Mouse (Mus musculus) gastrocnemius, postnatal 25 days (tissue): ENCODE measurements around the gene Tead1. TPM values are rescaled to one million over a fixed set of nuclear protein-coding genes. Genes with fewer than 3 reads are reported as not detected.

Experiments
- DNase-seq: peaks from one replicate; pipeline ENCODE4 v3.0.0; 2022
- total RNA-seq, 2 experiments: library from RNA; stranded (reverse); gene quantifications; 1 replicate in 1 of 2; 2 replicates in 1 of 2; pipeline ENCODE4 v1.2.3; 2021

The Tead1 gene
- total RNA-seq, 2 experiments from 2014 or later: 159 to 210 TPM

GRCm38 (mm10) chr7:112728399-112728798 lies 49.3 kb downstream of the Tead1 start:
- no peak for DNase-seq

- DNase-seq: no peak
Observed at GRCm38 (mm10) chr7:112730209-112730608, 51.1 kb downstream of the Tead1 start.

- DNase-seq: no peak
Observed at GRCm38 (mm10) chr7:112731584-112731983, 52.5 kb downstream of the Tead1 start.

GRCm38 (mm10) chr7:112739174-112739573 lies 60.1 kb downstream of the Tead1 start:
- no peak for DNase-seq

GRCm38 (mm10) chr7:112741790-112742189 lies 62.7 kb downstream of the Tead1 start:
- peak; percentile 79 for DNase-seq

GRCm38 (mm10) chr7:112743063-112743462 lies 63.9 kb downstream of the Tead1 start:
- DNase-seq: no peak

- peak; percentile 62 for DNase-seq
Observed at GRCm38 (mm10) chr7:112743621-112744395, 64.7 kb downstream of the Tead1 start.

GRCm38 (mm10) chr7:112747187-112747586 lies 68.1 kb downstream of the Tead1 start:
- DNase-seq: no peak

GRCm38 (mm10) chr7:112747836-112748235 lies 68.7 kb downstream of the Tead1 start:
- no peak for DNase-seq

- DNase-seq: no peak
Observed at GRCm38 (mm10) chr7:112748327-112748726, 69.2 kb downstream of the Tead1 start.

- no peak for DNase-seq
Observed at GRCm38 (mm10) chr7:112750101-112750500, 71.0 kb downstream of the Tead1 start.

GRCm38 (mm10) chr7:112752311-112752710 lies 73.2 kb downstream of the Tead1 start:
- DNase-seq: peak; percentile 70

GRCm38 (mm10) chr7:112753314-112753713 lies 74.2 kb downstream of the Tead1 start:
- no peak for DNase-seq

GRCm38 (mm10) chr7:112759359-112759975 lies 80.3 kb downstream of the Tead1 start:
- DNase-seq: no peak

GRCm38 (mm10) chr7:112760293-112760692 lies 81.2 kb downstream of the Tead1 start:
- no peak for DNase-seq

GRCm38 (mm10) chr7:112760782-112761181 lies 81.7 kb downstream of the Tead1 start:
- no peak for DNase-seq

GRCm38 (mm10) chr7:112762870-112763269 lies 83.8 kb downstream of the Tead1 start:
- DNase-seq: no peak

- DNase-seq: peak; percentile 91
Observed at GRCm38 (mm10) chr7:112763513-112763912, 84.4 kb downstream of the Tead1 start.

GRCm38 (mm10) chr7:112764921-112765320 lies 85.8 kb downstream of the Tead1 start:
- no peak for DNase-seq

- no peak for DNase-seq
Observed at GRCm38 (mm10) chr7:112769866-112770265, 90.7 kb downstream of the Tead1 start.

GRCm38 (mm10) chr7:112771461-112771860 lies 92.3 kb downstream of the Tead1 start:
- no peak for DNase-seq

GRCm38 (mm10) chr7:112772777-112773176 lies 93.7 kb downstream of the Tead1 start:
- no peak for DNase-seq

GRCm38 (mm10) chr7:112773601-112774000 lies 94.5 kb downstream of the Tead1 start:
- DNase-seq: no peak

- peak; percentile 49 for DNase-seq
Observed at GRCm38 (mm10) chr7:112775816-112776215, 96.7 kb downstream of the Tead1 start.
